Mouse (Mus musculus) forebrain, embryonic 15.5 days (tissue): Measurements from ENCODE around the gene Gria4. TPM values are rescaled to one million over a fixed set of nuclear protein-coding genes. Genes with fewer than 3 reads are reported as not detected.

Experiments used
- ATAC-seq: fragments of 200-750 bp; cut with Nextera tagmentation; replicated peaks from 2 replicates; pipeline ENCODE4 v1.8.0; 2017; ENCODE audit warnings: mild to moderate bottlenecking, moderate TSS enrichment, moderate library complexity
- H3K27ac ChIP-seq: fragments of 300-500 bp; sonication (generic); replicated peaks from 2 replicates; pipeline ENCODE4 v1.5.1; 2015; ENCODE audit warnings: mild to moderate bottlenecking, inconsistent platforms
- H3K27me3 ChIP-seq: fragments of 300-500 bp; sonication (generic); 2 replicates; pipeline ENCODE4 v1.6.1; 2015; ENCODE audit warnings: inconsistent platforms
- H3K36me3 ChIP-seq: fragments of 300-500 bp; sonication (generic); 2 replicates; pipeline ENCODE4 v1.6.1; 2015; ENCODE audit warnings: mild to moderate bottlenecking, inconsistent platforms
- H3K4me1 ChIP-seq: fragments of 300-500 bp; sonication (generic); 2 replicates; pipeline ENCODE4 v1.6.1; 2015; ENCODE audit warnings: inconsistent platforms
- H3K4me2 ChIP-seq: fragments of 300-500 bp; sonication (generic); replicated peaks from 2 replicates; pipeline ENCODE4 v1.6.1; 2015; ENCODE audit warnings: mild to moderate bottlenecking, inconsistent platforms
- H3K4me3 ChIP-seq: fragments of 300-500 bp; sonication (generic); 2 replicates; pipeline ENCODE4 v1.5.1; 2015; ENCODE audit warnings: mild to moderate bottlenecking, inconsistent platforms
- H3K9ac ChIP-seq: fragments of 300-500 bp; sonication (generic); replicated peaks from 2 replicates; pipeline ENCODE4 v1.6.1; 2015; ENCODE audit warnings: mild to moderate bottlenecking, inconsistent platforms
- H3K9me3 ChIP-seq: fragments of 300-500 bp; sonication (generic); 2 replicates; pipeline ENCODE4 v1.6.1; 2016; ENCODE audit warnings: inconsistent platforms
- WGBS: fragments of 180-500 bp; shearing (Covaris S2); methylation state at CpG from one replicate; pipeline ENCODE4 v1.1.7; 2015; ENCODE audit warnings: mixed read lengths; 5-methylcytosine and 5-hydroxymethylcytosine counted together
- polyA plus RNA-seq: library from polyadenylated mRNA; unstranded; fragments of >200 nt; fragmentation: Nextera tagmentation; extraction: Ambion mirVana; gene quantifications from 2 replicates; pipeline ENCODE4 v1.2.1, GENCODE M21; 2015

Gria4 gene
- polyA plus RNA-seq, 1 experiment from 2014 or later, result 20.1 TPM

DNA sequence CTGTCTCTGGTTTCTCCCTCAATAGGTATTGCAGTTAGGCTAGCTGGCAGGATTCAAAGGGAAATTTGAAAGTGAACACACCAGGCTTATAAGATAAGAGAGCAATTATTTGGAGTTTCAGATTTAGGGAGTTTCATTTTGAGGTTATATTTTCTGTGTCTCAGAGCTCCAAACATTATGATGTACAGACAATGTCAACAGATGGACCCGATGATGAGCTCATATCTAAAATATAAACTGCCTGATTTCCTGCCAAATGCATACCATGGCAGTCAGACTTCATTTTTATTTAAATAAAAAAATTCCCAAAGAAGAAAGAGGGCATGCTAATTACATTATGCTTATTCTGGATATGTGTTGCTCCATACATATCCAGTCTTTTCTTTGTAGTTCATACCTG, 256.8 kb downstream of the Gria4 start:
- no peaks in the 10 kb centered on the region for H3K27me3 ChIP-seq

DNA sequence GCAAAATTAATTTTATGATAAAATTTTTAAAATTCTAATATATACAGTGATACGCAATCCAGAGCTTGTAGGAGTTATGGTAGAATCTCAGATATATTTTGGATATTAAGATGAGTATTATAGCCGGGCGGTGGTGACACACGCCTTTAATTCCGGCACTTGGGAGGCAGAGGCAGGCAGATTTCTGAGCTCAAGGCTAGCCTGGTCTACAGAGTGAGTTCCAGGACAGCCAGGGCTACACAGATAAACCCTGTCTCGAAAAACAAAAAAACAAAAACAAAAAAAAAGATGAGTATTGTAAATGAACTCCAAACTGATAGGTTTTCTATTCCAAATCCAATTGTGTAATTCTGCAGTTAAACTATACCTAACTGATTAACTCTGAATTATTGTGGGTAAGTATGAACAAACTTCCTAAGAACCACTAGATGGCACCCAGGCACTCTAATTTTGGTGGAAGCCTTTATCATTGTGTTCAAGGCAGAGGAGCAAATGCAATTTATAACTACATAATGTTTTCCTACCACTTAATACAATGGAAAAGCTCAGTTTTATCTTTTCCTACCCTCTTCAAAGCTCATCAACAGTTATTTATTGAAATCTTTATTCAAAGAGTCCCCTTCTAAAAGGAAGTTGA, 259.4 kb downstream of the Gria4 start:
- H3K4me2 ChIP-seq, result no peak overlapping the region
- H3K27ac ChIP-seq, result no peak overlapping the region
- peak; percentile 70 for ATAC-seq
- H3K27me3 ChIP-seq, result no peaks in the 10 kb centered on the region
- no peaks in the 10 kb centered on the region for H3K9me3 ChIP-seq
- H3K9ac ChIP-seq, result no peak overlapping the region
- H3K4me3 ChIP-seq, result no peak overlapping the region
- H3K36me3 ChIP-seq, result no peaks in the 10 kb centered on the region
- H3K4me1 ChIP-seq, result no peaks in the 10 kb centered on the region
- WGBS, result 88% methylated on average over 6 of the region's 6 CpGs

More for the DNA sequence above, 256.8 kb downstream of the Gria4 start:
- no peak overlapping the region for H3K4me3 ChIP-seq
- ATAC-seq, result no peak
- 70% methylated on average over 1 of the region's 1 CpGs for WGBS
- no peak overlapping the region for H3K9ac ChIP-seq
- no peaks in the 10 kb centered on the region for H3K4me1 ChIP-seq
- no peak overlapping the region for H3K27ac ChIP-seq
- no peak overlapping the region for H3K4me2 ChIP-seq
- H3K36me3 ChIP-seq, result no peaks in the 10 kb centered on the region
- H3K9me3 ChIP-seq, result no peaks in the 10 kb centered on the region

DNA sequence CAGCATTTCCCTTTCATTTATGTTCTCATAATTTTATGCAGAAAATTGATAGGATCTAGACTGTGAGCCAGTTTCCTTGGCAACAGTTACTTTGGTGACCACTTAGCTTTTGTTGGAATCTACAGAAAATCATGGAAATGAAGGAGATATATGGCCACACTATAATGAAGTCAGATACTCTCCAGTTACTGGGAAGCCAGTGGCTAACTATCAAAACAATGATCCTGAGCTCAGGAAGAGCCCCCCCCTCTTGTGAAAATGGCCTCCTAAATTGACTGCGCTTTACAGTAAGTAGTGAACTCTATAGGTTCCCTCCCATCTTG, 281.5 kb downstream of the Gria4 start:
- H3K4me3 ChIP-seq, result no peak overlapping the region

DNA sequence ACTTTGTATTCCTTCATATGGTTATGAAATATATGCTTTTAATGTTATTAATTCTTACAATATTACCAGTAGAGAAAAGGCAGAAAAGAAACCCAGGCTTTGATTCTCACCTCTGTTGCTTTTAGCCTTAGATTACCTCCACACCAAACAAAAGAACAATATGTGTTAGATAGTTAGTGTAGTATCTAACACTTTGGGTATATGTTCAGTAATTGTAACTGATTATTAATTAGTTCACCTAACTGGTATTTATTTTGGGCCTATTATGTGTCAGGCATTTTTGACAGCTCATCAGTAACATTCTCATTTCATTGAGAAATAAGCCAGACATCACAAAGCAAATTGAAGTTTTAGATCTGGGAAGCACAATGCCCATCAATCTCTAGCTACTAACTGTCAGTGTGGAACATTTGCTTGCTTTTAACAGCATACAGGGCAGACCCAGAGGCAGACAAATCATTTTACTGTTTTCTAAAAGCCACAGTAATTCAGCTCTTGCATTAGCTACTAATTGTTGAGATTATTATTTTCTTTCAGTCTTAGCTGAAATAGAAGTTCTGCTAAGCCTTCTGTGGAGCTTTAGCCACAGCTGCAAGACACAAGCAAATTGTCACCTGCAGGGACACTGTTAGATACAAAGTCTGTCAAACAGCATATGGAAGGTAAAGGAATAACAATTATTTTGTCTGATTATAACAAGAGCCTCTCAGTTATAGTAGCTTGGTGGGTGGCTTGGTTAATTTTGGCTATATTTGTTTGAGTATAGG, 282.1 kb downstream of the Gria4 start:
- Histone ChIP-seq H3K27ac (peak overlapping the region; percentile 61), H3K27me3 (no peaks in the 10 kb centered on the region), H3K36me3 (no peaks in the 10 kb centered on the region), H3K9ac (no peak overlapping the region), H3K4me2 (no peak overlapping the region), H3K4me3 (no peak overlapping the region), H3K9me3 (no peaks in the 10 kb centered on the region), H3K4me1 (peaks cover 9% of the 10 kb centered on the region)
- peak; percentile 74 for ATAC-seq

More for the DNA sequence above, 281.5 kb downstream of the Gria4 start:
- Histone ChIP-seq H3K36me3 (no peaks in the 10 kb centered on the region), H3K4me1 (peaks cover 9% of the 10 kb centered on the region), H3K27me3 (no peaks in the 10 kb centered on the region), H3K4me2 (no peak overlapping the region), H3K27ac (peak overlapping the region; percentile 61), H3K9ac (no peak overlapping the region), H3K9me3 (no peaks in the 10 kb centered on the region)
- WGBS, result 96% methylated on average over 1 of the region's 1 CpGs
- ATAC-seq, result peak; percentile 82

DNA sequence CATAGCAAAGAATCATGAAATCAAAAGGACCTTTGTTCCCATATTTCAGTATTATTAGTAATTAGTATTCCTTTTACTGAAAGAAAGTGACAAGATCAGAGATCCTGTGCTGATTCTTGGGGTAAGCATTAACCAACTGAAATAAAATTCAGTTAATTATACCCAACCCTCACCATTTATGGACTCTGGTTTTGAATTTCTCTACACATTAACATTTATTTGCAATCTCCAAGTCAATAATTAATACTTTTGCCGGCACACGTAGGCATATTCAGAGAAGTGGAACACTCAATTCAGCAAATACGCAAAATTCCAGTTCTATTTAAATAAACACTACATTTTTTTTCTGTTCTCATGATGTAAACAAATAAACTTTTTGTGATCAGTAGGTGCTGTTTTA, 289.9 kb downstream of the Gria4 start:
- Histone ChIP-seq H3K4me1 (no peaks in the 10 kb centered on the region), H3K36me3 (no peaks in the 10 kb centered on the region), H3K4me2 (no peak overlapping the region), H3K27me3 (no peaks in the 10 kb centered on the region), H3K9me3 (no peaks in the 10 kb centered on the region), H3K4me3 (no peak overlapping the region), H3K9ac (no peak overlapping the region), H3K27ac (no peak overlapping the region)
- 90% methylated on average over 3 of the region's 3 CpGs for WGBS
- ATAC-seq, result no peak

DNA sequence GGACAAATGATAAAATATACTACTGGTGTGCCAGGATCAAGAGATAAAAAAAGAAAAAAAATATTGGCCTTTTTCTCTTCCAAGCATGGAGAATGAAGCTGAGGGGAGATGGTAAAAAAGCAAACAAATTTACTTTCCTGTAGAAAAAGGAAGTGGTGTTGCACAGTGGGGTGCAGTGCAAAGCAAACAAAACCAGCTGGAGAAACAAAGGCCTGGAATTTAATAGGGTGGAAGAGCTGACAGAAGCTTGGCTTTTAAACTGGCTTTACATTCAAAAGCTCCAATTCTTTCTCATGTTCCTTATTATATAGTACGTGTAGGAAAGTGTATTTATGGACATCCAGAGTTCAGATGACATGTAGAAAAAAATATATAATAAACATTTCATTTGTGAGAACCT, 290.9 kb downstream of the Gria4 start:
- Histone ChIP-seq H3K27ac (no peak overlapping the region), H3K4me3 (no peak overlapping the region), H3K27me3 (no peaks in the 10 kb centered on the region), H3K36me3 (no peaks in the 10 kb centered on the region), H3K4me1 (no peaks in the 10 kb centered on the region), H3K9ac (no peak overlapping the region), H3K4me2 (no peak overlapping the region), H3K9me3 (no peaks in the 10 kb centered on the region)
- WGBS, result 2% methylated on average over 1 of the region's 1 CpGs
- ATAC-seq, result no peak

DNA sequence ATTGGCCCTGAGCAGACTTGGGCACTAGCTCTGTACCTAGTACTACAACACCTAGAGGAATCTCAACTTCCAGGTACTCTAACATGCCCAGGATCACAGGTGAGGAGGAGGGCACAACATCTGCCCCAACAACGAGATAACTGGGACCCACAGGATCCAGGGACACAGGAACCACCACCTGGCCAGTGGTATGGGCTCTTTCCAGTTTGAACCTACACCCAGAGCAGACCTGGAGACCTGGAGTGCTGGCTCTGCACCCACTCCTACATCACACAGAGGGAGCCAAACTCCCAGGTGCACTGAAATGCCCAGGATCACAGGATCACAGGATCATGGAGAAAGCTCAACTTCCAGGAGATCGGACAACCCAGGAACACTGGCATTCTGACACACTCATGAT, 309.6 kb downstream of the Gria4 start:
- no peak overlapping the region for H3K27ac ChIP-seq
- H3K4me3 ChIP-seq, result no peak overlapping the region
- no peak overlapping the region for H3K4me2 ChIP-seq
- no peaks in the 10 kb centered on the region for H3K4me1 ChIP-seq
- no peaks in the 10 kb centered on the region for H3K9me3 ChIP-seq
- no peaks in the 10 kb centered on the region for H3K27me3 ChIP-seq
- H3K9ac ChIP-seq, result no peak overlapping the region
- H3K36me3 ChIP-seq, result no peaks in the 10 kb centered on the region
- WGBS, result 88% methylated on average over 2 of the region's 2 CpGs
- no peak for ATAC-seq

DNA sequence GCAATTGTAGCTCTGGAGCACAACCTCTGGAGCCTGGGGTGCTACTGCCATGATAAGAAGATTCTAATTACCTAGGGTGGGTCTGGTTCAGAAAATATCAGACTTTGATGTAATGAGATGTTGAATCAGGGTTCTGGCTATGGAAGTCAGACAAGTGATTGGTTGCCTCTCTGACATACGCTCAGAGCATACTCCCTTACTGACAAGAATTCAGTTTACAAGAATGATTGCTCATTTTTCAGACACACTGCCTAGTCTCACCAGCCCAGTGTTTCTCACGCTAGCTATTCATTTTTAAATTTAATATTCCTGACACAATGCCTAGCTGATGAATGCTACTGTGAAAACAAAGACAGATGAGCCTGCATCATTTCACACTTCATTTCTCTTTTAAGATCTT, 311.5 kb downstream of the Gria4 start:
- Histone ChIP-seq H3K4me1 (no peaks in the 10 kb centered on the region), H3K9me3 (no peaks in the 10 kb centered on the region), H3K4me2 (no peak overlapping the region), H3K27ac (no peak overlapping the region), H3K36me3 (no peaks in the 10 kb centered on the region), H3K27me3 (no peaks in the 10 kb centered on the region), H3K4me3 (no peak overlapping the region), H3K9ac (no peak overlapping the region)
- no peak for ATAC-seq
- 67% methylated on average over 2 of the region's 2 CpGs for WGBS

DNA sequence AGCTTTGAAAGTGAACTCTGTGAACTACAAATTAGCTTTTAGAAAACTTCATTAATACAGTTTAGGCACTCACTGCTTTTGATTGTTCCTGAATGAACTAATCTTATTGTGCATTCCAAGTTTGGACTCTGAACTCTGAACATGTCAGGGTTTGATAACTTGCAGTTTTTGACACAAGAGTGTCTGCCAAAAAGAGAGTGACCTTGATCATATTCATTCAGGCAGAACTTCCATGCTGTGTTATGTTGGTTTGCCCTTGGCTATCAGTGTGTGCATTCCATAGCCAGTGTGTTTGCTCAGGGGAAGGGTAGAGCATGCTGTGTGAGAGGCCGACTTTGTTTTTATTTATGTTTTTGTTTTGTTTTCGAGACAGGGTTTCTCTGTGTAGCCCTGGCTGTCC, 325.2 kb downstream of the Gria4 start:
- Histone ChIP-seq H3K4me1 (no peaks in the 10 kb centered on the region), H3K4me2 (no peak overlapping the region), H3K9me3 (no peaks in the 10 kb centered on the region), H3K27me3 (no peaks in the 10 kb centered on the region), H3K9ac (no peak overlapping the region), H3K36me3 (no peaks in the 10 kb centered on the region), H3K4me3 (no peak overlapping the region), H3K27ac (no peak overlapping the region)
- ATAC-seq, result no peak
- WGBS, result 60% methylated on average over 2 of the region's 2 CpGs

DNA sequence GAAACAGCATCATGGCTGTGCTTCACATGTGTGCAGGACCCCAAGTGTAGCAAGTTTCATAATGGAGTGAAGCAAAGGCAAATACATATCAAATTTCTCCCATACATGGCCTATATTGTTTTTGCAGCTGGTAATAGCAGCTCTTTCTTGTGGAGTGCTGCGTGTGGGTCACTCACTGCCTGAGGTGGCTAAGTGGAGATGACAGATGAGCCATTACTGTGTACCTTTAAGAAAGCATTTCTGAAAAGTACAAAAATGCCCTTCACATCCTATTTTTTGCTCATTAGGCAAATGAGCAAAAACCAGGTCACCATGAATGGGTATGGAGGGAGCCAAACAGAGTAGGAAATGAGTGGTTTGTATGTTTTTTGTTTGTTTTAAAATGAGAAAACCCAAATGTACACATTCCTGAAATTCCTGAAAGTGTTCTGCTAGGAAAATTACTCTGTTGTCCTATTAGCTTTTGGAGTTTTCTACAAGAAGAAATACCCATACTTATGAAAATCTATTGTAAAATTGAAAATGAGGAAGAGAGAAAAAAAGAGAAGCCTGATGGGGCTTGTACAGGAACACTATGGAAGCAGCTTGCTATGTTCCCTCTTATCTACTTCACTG, 336.5 kb downstream of the Gria4 start:
- no peak for ATAC-seq
- Histone ChIP-seq H3K27me3 (no peaks in the 10 kb centered on the region), H3K9ac (no peak overlapping the region), H3K9me3 (no peaks in the 10 kb centered on the region), H3K4me1 (no peaks in the 10 kb centered on the region), H3K4me2 (no peak overlapping the region), H3K4me3 (no peak overlapping the region), H3K27ac (no peak overlapping the region), H3K36me3 (no peaks in the 10 kb centered on the region)
- whole genome bisulfite sequencing, result 69% methylated on average over 1 of the region's 1 CpGs

DNA sequence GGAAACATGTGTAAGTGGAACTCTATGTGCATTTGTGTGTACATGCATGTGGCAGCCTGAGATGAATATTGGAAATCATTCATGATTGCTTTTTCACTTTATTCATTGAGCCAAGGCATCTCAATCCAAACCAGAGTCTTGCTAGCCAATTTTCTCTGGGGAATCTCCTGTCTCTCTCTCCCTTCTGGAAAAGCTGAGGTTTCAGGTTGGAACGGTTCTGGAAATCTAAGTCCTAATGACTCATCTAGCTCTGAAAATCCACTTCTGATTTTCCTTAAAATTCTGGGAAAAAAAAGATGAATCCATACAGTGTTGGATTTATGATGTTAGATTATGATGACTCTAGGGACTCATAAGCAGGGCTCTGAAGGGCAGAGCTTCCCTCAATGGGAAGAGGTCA, 337.8 kb downstream of the Gria4 start:
- no peak overlapping the region for H3K9ac ChIP-seq
- no peak overlapping the region for H3K27ac ChIP-seq
- H3K4me2 ChIP-seq, result no peak overlapping the region
- no peaks in the 10 kb centered on the region for H3K36me3 ChIP-seq
- WGBS, result 87% methylated on average over 1 of the region's 1 CpGs
- no peak for ATAC-seq
- H3K9me3 ChIP-seq, result no peaks in the 10 kb centered on the region
- no peaks in the 10 kb centered on the region for H3K4me1 ChIP-seq
- no peak overlapping the region for H3K4me3 ChIP-seq
- no peaks in the 10 kb centered on the region for H3K27me3 ChIP-seq

DNA sequence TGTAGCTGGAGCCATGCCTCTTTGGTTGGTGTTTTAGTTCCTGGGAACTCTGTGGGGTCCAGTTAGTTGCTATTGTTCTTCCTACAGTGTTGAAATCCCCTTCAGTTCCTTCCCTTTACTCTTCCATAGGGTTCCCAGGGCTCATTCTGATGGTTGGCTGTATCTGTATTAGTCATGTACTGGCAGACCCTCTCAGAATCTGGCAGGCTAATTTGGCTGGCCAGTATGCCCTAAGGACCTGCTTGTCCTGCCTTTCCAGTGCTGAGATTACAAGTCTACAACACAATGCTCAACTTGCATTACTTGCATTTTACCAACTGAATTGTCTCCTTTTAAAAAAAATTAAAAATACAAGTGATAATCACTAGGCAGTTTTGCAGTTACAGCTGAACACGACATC, 338.4 kb downstream of the Gria4 start:
- 94% methylated on average over 1 of the region's 1 CpGs for WGBS
- no peak overlapping the region for H3K4me3 ChIP-seq
- no peaks in the 10 kb centered on the region for H3K27me3 ChIP-seq
- H3K27ac ChIP-seq, result no peak overlapping the region
- no peak overlapping the region for H3K9ac ChIP-seq
- no peaks in the 10 kb centered on the region for H3K4me1 ChIP-seq
- no peaks in the 10 kb centered on the region for H3K36me3 ChIP-seq
- no peak overlapping the region for H3K4me2 ChIP-seq
- no peak for ATAC-seq
- no peaks in the 10 kb centered on the region for H3K9me3 ChIP-seq
